Mouse (Mus musculus) olfactory bulb, adult 2 months (tissue): ENCODE data around the gene Pla2g4b. TPM values are rescaled to one million over a fixed set of nuclear protein-coding genes. Genes with fewer than 3 reads are reported as not detected.
A peak's percentile ranks its signal among the peaks of the same experiment; 100 is the strongest.

Experiments used
- H3K27ac ChIP-seq: fragments of 200-500 bp; 2 replicates; pipeline ENCODE4 v1.5.1; 2012; ENCODE audit warnings: low read depth, low read length; ENCODE audit not compliant: insufficient read depth
- H3K4me1 ChIP-seq: fragments of 200-500 bp; 2 replicates; pipeline ENCODE4 v1.6.1; 2012; ENCODE audit warnings: low read length; ENCODE audit not compliant: control insufficient read depth, insufficient read depth
- H3K4me3 ChIP-seq: fragments of 200-500 bp; 2 replicates; pipeline ENCODE4 v1.5.1; 2012; ENCODE audit warnings: mild to moderate bottlenecking, low read depth, low read length, moderate library complexity; ENCODE audit not compliant: insufficient read depth
- CTCF ChIP-seq: fragments of 200-500 bp; IDR thresholded peaks from 2 replicates; pipeline ENCODE4 v1.5.1; 2012; ENCODE audit warnings: low read depth, mild to moderate bottlenecking, low read length, moderate library complexity; ENCODE audit not compliant: insufficient read depth
- POLR2A ChIP-seq: fragments of 200-500 bp; IDR thresholded peaks from 2 replicates; pipeline ENCODE4 v1.6.1; 2012; ENCODE audit warnings: mild to moderate bottlenecking, low read depth, low read length, moderate library complexity; ENCODE audit not compliant: insufficient read depth
- WGBS: fragments of 180-500 bp; shearing (Covaris S2); methylation state at CpG from one replicate; pipeline ENCODE4 v1.1.7; 2018; 5-methylcytosine and 5-hydroxymethylcytosine counted together
- polyA plus RNA-seq: library from polyadenylated mRNA; stranded (reverse); fragments of >200 nt; gene quantifications from 2 replicates; pipeline ENCODE4 v1.2.4, GENCODE M21; 2012; ENCODE audit warnings: low replicate concordance; ENCODE audit not compliant: missing spikeins, insufficient read depth, insufficient read length

The Pla2g4b gene
- polyA plus RNA-seq = not detected in 2 replicates

GRCm38 (mm10) chr2:120032726-120033467 is at the start of gene Pla2g4b:
Gene Pla2g4b, plus strand, starts transcription at chr2:120033417.
- TF ChIP-seq CTCF = no peak
- TF ChIP-seq POLR2A = no peak
- Histone ChIP-seq H3K4me3 (no peak within 1 kb of the TSS), H3K4me1 (peaks cover 2% of the 10 kb centered on the region; the same call in 1 of the 2 replicates), H3K27ac (no peak within 1 kb of the TSS)
- 94% methylated on average over 12 of the region's 12 CpGs for WGBS

- TF ChIP-seq CTCF = no peak
- no peak for TF ChIP-seq POLR2A
- Histone ChIP-seq H3K4me3 (no peak overlapping the region), H3K4me1 (peaks cover 12% of the 10 kb centered on the region), H3K27ac (no peak overlapping the region)
- 51% methylated on average over 8 of the region's 8 CpGs for WGBS
Observed at GRCm38 (mm10) chr2:119985871-119986270, 47.3 kb upstream of the Pla2g4b start.

GRCm38 (mm10) chr2:119986369-119986768 is 46.8 kb upstream of the Pla2g4b start:
- TF ChIP-seq CTCF = no peak
- TF ChIP-seq POLR2A = no peak
- H3K4me1 ChIP-seq = peaks cover 14% of the 10 kb centered on the region
- H3K27ac ChIP-seq = no peak overlapping the region
- H3K4me3 ChIP-seq = no peak overlapping the region
- WGBS = 72% methylated on average over 6 of the region's 6 CpGs

- H3K4me1 ChIP-seq = peaks cover 10% of the 10 kb centered on the region
- no peak for TF ChIP-seq CTCF
- no peak for TF ChIP-seq POLR2A
- no peak overlapping the region for H3K27ac ChIP-seq
- 97% methylated on average over 2 of the region's 2 CpGs for WGBS
- H3K4me3 ChIP-seq = no peak overlapping the region
Observed at GRCm38 (mm10) chr2:119987441-119987840, 45.8 kb upstream of the Pla2g4b start.

GRCm38 (mm10) chr2:119988952-119989351 is 44.3 kb upstream of the Pla2g4b start:
- no peak for TF ChIP-seq CTCF
- TF ChIP-seq POLR2A = no peak

GRCm38 (mm10) chr2:119990881-119991280 is 42.3 kb upstream of the Pla2g4b start:
- WGBS = 70% methylated on average over 6 of the region's 6 CpGs
- Histone ChIP-seq H3K4me1 (peaks cover 20% of the 10 kb centered on the region), H3K4me3 (no peak overlapping the region), H3K27ac (no peak overlapping the region)
- TF ChIP-seq POLR2A (no peak), CTCF (no peak)

More at GRCm38 (mm10) chr2:119988952-119989351, 44.3 kb upstream of the Pla2g4b start:
- no peak overlapping the region for H3K27ac ChIP-seq
- peaks cover 12% of the 10 kb centered on the region for H3K4me1 ChIP-seq
- WGBS = 82% methylated on average over 4 of the region's 4 CpGs
- no peak overlapping the region for H3K4me3 ChIP-seq

- TF ChIP-seq CTCF (no peak), POLR2A (no peak)
- 71% methylated on average over 2 of the region's 2 CpGs for WGBS
- Histone ChIP-seq H3K27ac (no peak overlapping the region), H3K4me1 (peaks cover 24% of the 10 kb centered on the region), H3K4me3 (no peak overlapping the region)
Observed at GRCm38 (mm10) chr2:119992349-119992748, 40.9 kb upstream of the Pla2g4b start.

- peaks cover 26% of the 10 kb centered on the region for H3K4me1 ChIP-seq
- WGBS = 24% methylated on average over 2 of the region's 2 CpGs
- H3K27ac ChIP-seq = peak overlapping the region; percentile 10; the same call in 1 of the 2 replicates
- no peak for TF ChIP-seq CTCF
- no peak for TF ChIP-seq POLR2A
- H3K4me3 ChIP-seq = no peak overlapping the region
Observed at GRCm38 (mm10) chr2:119993515-119993914, 39.7 kb upstream of the Pla2g4b start.

GRCm38 (mm10) chr2:119994839-119995238 is 38.4 kb upstream of the Pla2g4b start:
- TF ChIP-seq CTCF = no peak
- no peak for TF ChIP-seq POLR2A
- whole genome bisulfite sequencing = 83% methylated on average over 6 of the region's 6 CpGs
- Histone ChIP-seq H3K4me1 (peaks cover 24% of the 10 kb centered on the region), H3K4me3 (no peak overlapping the region), H3K27ac (peak overlapping the region; percentile 23)
